Mouse (Mus musculus): ENCODE results near the gene Macrod1. TPM values are rescaled to one million over a fixed set of nuclear protein-coding genes. Genes with fewer than 3 reads are reported as not detected.

The Macrod1 gene
- total RNA-seq, 1 experiment from 2014 or later, result 7.9 TPM

DNA sequence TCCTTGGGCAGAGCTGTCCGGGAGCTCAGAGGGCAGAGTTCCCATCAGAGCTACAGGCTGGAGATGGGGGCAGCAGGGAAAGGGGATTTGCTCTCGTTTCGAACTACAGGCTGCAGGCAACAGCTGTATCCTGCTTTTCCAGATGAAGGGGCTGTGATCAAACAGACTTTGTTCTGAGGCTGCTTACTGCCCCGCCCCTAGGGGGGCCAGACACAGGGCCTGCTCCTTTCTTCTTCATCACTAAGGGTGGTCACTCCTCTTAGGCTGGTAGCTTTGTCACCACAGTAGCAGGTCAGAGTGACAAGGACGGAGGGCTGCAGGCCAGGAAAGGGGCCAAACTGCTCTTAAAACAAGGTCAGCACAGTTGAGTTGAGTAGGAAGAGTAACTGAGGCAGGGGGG, 53.5 kb downstream of the Macrod1 start:
- ATAC-seq (replicated peaks; ENCODE audit: low read depth, poor library complexity, severe bottlenecking), result no peak

DNA sequence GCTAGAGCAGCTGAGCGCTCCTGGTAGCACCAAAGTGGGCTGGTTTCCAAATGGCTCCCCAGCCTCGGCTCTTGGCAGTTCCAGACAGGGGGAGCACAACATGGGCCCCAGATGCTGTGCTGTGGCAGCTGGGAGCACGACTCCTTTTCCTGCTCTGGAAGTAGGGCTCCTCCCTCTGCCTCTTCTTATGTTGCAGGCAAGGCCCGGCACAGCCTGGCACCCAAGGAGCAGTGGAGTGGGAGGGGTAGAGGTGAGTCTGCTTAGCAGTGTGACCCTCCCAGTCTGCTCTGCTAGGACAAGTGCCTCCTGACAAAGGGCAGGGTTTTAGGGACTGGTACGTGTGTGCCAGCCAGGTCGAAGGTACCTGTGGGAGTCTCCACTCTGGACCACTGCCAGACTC, 54.3 kb downstream of the Macrod1 start:
- no peak for ATAC-seq (replicated peaks; ENCODE audit: low read depth, poor library complexity, severe bottlenecking)

- no peak for ATAC-seq (replicated peaks; ENCODE audit: low read depth, poor library complexity, severe bottlenecking)
These were observed 54.7 kb downstream of the Macrod1 start for GRCm38 (mm10) chr19:7111309-7111708.

- ATAC-seq (replicated peaks; ENCODE audit: low read depth, poor library complexity, severe bottlenecking), result no peak
These were observed 55.1 kb downstream of the Macrod1 start for GRCm38 (mm10) chr19:7111710-7112109.

DNA sequence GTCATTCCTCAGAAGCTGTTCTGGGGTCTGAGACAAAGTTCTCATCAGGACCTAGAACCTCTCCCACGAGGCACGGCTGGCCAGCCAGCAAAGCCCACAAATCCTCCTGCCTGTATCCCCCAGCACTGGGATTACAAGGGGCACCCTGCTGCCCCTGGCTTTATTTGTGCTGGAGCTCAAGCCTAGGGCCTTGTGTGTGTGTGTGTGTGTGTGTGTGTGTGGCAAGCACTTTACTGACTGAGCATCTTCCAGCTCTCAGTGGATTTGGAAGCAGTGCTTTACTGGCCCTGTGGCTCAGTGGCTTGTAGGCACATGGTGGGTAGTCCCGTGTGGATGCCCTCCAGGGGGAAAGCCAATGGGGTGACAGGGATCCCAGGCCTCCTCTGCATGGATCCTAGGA, 56.0 kb downstream of the Macrod1 start:
- ATAC-seq (replicated peaks; ENCODE audit: low read depth, poor library complexity, severe bottlenecking), result no peak

DNA sequence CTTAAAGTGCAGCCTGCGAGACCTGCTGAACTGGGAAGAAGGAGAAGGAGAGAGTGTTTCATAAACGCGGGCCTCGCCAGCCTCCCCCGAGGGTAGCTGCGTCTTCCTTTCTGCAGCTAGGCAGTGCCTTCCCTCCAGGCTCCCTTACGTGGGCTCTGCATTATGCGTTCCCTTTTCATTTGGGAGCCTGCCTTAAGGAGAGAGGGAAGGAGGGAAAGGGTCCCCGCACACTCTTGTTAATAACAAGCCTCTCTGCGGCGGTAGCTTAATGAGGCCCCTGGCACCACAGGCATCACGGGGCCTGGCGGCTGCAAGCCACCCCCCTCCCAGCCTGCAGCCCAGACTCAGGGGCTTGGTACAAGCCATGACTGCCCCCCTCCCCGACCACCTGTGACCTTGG, 57.0 kb downstream of the Macrod1 start:
- ATAC-seq (replicated peaks; ENCODE audit: low read depth, poor library complexity, severe bottlenecking), result no peak

DNA sequence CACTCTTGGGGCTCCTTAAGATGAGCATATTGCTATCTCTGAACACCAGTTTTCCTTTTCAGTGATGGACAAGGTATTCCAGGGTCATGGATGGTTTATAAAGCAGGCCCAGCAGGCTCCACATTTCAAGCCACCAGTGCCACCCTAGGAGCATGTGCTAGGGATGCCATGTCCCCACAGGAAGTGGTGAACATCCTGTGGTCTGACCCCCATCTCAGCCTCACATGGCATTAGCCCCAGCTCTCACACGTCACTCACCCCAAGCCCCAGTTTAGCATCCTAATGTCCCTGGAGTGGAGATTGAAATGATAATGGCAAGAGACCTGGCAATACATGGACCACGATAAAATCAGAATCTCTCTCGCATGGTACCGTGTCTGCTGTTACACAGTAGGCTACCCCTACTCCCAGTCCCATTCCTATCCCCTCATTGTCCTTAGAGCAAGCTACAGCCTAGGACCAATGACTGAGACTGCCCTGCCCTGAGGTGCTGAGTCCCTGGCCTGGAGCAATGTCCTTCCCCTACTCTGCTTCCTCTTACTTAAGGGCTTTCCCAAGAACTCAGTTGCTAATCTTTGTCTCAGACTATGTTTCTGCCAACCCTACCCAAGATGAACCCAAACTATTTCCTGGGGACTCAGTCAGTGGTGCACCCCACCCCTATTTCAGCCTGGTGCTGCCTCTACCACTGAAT, 59.6 kb downstream of the Macrod1 start:
- ATAC-seq (replicated peaks; ENCODE audit: low read depth, poor library complexity, severe bottlenecking), result peak; percentile 52

- 0 out of 2 replicates have a peak, but pooled peaks have one; percentile 2 for ATAC-seq (replicated peaks; ENCODE audit: low read depth, poor library complexity, severe bottlenecking)
These were observed 60.5 kb downstream of the Macrod1 start for GRCm38 (mm10) chr19:7117141-7117540.

- ATAC-seq (replicated peaks; ENCODE audit: low read depth, poor library complexity, severe bottlenecking), result peak; percentile 59
These were observed 61.2 kb downstream of the Macrod1 start for GRCm38 (mm10) chr19:7117653-7118307.

GRCm38 (mm10) chr19:7121252-7121651, 64.6 kb downstream of the Macrod1 start:
- ATAC-seq (replicated peaks; ENCODE audit: low read depth, poor library complexity, severe bottlenecking), result no peak

DNA sequence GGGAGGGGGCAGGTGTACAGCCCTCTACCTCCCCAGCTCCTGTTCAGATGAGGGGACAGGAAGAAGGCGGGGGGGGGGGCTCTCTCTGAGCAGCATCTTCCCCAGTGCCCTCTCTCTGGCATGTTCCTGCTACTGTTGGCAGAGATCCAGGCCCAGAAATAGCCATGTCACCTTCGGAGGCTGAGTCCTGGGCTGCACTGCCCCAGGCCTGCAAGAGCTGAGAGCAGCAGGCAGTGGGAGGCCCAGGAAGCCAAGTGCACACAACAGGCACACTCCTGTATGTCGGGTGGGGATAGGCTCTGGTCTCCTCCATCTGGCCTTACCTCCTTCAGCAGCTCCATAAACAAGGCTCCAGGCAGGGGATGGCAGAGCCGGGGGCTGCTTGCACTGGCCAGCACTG, 65.7 kb downstream of the Macrod1 start:
- ATAC-seq (replicated peaks; ENCODE audit: low read depth, poor library complexity, severe bottlenecking), result peak; percentile 37; the same call in 1 of the 2 replicates

- ATAC-seq (replicated peaks; ENCODE audit: low read depth, poor library complexity, severe bottlenecking), result no peak
These were observed 66.2 kb downstream of the Macrod1 start for GRCm38 (mm10) chr19:7122698-7123306.

- no peak for ATAC-seq (replicated peaks; ENCODE audit: low read depth, poor library complexity, severe bottlenecking)
These were observed 69.0 kb downstream of the Macrod1 start for GRCm38 (mm10) chr19:7125526-7126156.

DNA sequence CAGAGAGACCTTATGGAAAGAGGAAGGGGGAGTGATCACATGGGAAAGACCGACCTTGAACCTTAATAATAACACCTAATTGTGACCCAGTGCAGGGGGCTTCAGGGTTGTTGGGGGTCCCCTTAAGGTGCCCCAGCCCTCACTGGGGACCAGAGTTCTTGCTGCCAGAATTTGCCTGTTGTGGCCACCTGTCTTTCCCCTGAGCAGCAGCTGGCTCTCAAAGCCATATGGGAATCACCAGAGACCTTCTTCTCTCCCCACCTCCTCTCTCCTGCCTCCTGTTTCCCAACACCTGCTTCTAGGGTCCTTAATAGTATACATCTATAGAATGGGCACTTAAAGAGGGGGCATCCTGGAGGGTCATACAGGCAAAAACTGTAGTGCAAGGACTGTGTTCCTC, 69.6 kb downstream of the Macrod1 start:
- no peak for ATAC-seq (replicated peaks; ENCODE audit: low read depth, poor library complexity, severe bottlenecking)

DNA sequence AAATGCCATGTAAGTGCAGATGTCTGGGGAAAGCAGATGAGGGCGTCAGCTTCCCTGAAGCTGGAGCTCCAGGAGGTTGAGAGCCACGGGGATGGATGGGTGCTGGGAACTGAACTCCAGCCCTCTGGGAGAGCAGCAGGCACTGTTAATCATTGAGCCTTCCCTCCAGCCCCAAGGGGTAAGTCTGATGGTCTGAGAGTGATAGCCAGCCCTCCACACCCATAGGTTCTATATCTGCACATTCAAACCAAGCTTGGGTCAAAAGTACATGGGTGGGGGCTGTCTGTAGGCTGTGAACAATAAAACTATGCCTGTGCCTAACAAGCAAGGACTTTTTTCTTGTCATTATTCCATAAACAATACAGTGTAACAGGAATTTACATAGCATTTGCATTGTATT, 70.3 kb downstream of the Macrod1 start:
- ATAC-seq (replicated peaks; ENCODE audit: low read depth, poor library complexity, severe bottlenecking), result no peak

GRCm38 (mm10) chr19:7128551-7129475, 72.2 kb downstream of the Macrod1 start:
- ATAC-seq (replicated peaks; ENCODE audit: low read depth, poor library complexity, severe bottlenecking), result no peak

GRCm38 (mm10) chr19:7130317-7130716, 73.7 kb downstream of the Macrod1 start:
- peak; percentile 49 for ATAC-seq (replicated peaks; ENCODE audit: low read depth, poor library complexity, severe bottlenecking)

GRCm38 (mm10) chr19:7133436-7133835, 76.8 kb downstream of the Macrod1 start:
- no peak for ATAC-seq (replicated peaks; ENCODE audit: low read depth, poor library complexity, severe bottlenecking)

GRCm38 (mm10) chr19:7134631-7135091, 78.1 kb downstream of the Macrod1 start:
- ATAC-seq (replicated peaks; ENCODE audit: low read depth, poor library complexity, severe bottlenecking), result no peak

GRCm38 (mm10) chr19:7135525-7135924, 78.9 kb downstream of the Macrod1 start:
- no peak for ATAC-seq (replicated peaks; ENCODE audit: low read depth, poor library complexity, severe bottlenecking)
